Mouse (Mus musculus): ENCODE data around the gene Rpl41.
"Not testable (repeated sequence)": the region's sequence is repeated elsewhere in the genome, so short reads cannot be mapped to it uniquely, and the experiment has no call there.

Gene Rpl41

GRCm38 (mm10) chr10:128524111-128524731, 24.9 kb downstream of the Rpl41 start:
- peak; percentile 42 to 47 for DNase-seq

- no peak for DNase-seq
These were observed 26.8 kb downstream of the Rpl41 start for GRCm38 (mm10) chr10:128522351-128522750.

- DNase-seq: no peak
These were observed 28.5 kb downstream of the Rpl41 start for GRCm38 (mm10) chr10:128520591-128520990.

- peak; percentile 55 to 58 for DNase-seq
These were observed 30.3 kb downstream of the Rpl41 start for GRCm38 (mm10) chr10:128518833-128519232.

GRCm38 (mm10) chr10:128516677-128517076, 32.4 kb downstream of the Rpl41 start:
- no peak for DNase-seq

GRCm38 (mm10) chr10:128516029-128516428, 33.1 kb downstream of the Rpl41 start:
- no peak for DNase-seq

GRCm38 (mm10) chr10:128515044-128515443, 34.1 kb downstream of the Rpl41 start:
- DNase-seq: no peak

GRCm38 (mm10) chr10:128511761-128512160, 37.3 kb downstream of the Rpl41 start:
- no peak for DNase-seq

GRCm38 (mm10) chr10:128511189-128511588, 37.9 kb downstream of the Rpl41 start:
- no peak for DNase-seq

- no peak for DNase-seq
These were observed 38.8 kb downstream of the Rpl41 start for GRCm38 (mm10) chr10:128510301-128510700.

- DNase-seq: no peak
These were observed 39.3 kb downstream of the Rpl41 start for GRCm38 (mm10) chr10:128509831-128510230.

- DNase-seq: no peak
These were observed 39.9 kb downstream of the Rpl41 start for GRCm38 (mm10) chr10:128509203-128509602.

- no peak for DNase-seq
These were observed 40.8 kb downstream of the Rpl41 start for GRCm38 (mm10) chr10:128508260-128508659.

- no peak for DNase-seq
These were observed 43.1 kb downstream of the Rpl41 start for GRCm38 (mm10) chr10:128505974-128506373.

GRCm38 (mm10) chr10:128505371-128505667, 43.8 kb downstream of the Rpl41 start:
- not testable (repeated sequence) for DNase-seq

- peak; percentile 39 to 50 for DNase-seq
These were observed 44.3 kb downstream of the Rpl41 start for GRCm38 (mm10) chr10:128504641-128505370.

GRCm38 (mm10) chr10:128504012-128504411, 45.1 kb downstream of the Rpl41 start:
- DNase-seq: no peak

- no peak for DNase-seq
These were observed 45.6 kb downstream of the Rpl41 start for GRCm38 (mm10) chr10:128503532-128503931.

- DNase-seq: no peak
These were observed 46.8 kb downstream of the Rpl41 start for GRCm38 (mm10) chr10:128502341-128502740.

- peak; percentile 52 to 55 for DNase-seq
These were observed 49.9 kb downstream of the Rpl41 start for GRCm38 (mm10) chr10:128499116-128499671.

- DNase-seq: peak; percentile 93 to 97
These were observed 50.5 kb downstream of the Rpl41 start, which contains the start of gene Myl6b for GRCm38 (mm10) chr10:128498590-128498989. Gene Myl6b, minus strand, starts transcription at chr10:128498685.
